Mouse (Mus musculus): ENCODE results near the gene Cox20.
"Not testable (repeated sequence)": the region's sequence is repeated elsewhere in the genome, so short reads cannot be mapped to it uniquely, and the experiment has no call there.

Cox20 gene

GRCm38 (mm10) chr1:178318389-178319184 lies at the start of gene Cox20:
Gene Cox20, plus strand, starts transcription at chr1:178319130.
- DNase-seq (ENCODE audit: low spot score): peak; percentile 97

GRCm38 (mm10) chr1:178270635-178271034 lies 48.3 kb upstream of the Cox20 start:
- DNase-seq (ENCODE audit: low spot score): peak; percentile 14

DNA sequence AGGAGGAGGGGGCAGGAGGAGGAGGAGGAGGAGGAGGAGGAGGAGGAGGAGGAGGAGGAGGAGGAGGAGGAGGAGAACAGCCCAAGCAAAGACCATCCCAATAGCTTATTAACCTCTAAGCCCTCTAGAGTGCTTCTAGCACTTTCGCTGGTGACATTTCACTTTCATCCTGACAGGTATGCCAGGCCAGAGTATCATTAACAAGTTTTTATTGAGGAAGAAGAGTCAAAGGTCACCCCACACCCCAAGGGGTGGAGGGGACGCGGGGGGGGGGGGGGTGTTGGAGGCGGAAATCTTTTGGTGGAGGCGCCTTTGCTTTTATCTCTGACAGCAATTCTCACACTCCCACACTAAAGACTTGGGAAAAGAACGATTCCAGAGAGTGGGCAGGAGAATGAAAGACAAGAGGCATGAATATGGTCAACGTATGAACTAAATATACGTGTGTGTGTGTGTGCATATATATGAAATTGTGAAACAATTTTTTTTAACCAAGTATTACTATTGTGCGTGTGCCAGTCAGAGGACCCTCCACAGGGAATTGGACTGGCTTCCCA lies 43.7 kb upstream of the Cox20 start:
- no peak for DNase-seq (ENCODE audit: low spot score)

- DNase-seq (ENCODE audit: low spot score): no peak
These were observed 43.2 kb upstream of the Cox20 start for GRCm38 (mm10) chr1:178275738-178276053.

GRCm38 (mm10) chr1:178276054-178276911 lies 42.6 kb upstream of the Cox20 start:
- DNase-seq (ENCODE audit: low spot score): no peak

DNA sequence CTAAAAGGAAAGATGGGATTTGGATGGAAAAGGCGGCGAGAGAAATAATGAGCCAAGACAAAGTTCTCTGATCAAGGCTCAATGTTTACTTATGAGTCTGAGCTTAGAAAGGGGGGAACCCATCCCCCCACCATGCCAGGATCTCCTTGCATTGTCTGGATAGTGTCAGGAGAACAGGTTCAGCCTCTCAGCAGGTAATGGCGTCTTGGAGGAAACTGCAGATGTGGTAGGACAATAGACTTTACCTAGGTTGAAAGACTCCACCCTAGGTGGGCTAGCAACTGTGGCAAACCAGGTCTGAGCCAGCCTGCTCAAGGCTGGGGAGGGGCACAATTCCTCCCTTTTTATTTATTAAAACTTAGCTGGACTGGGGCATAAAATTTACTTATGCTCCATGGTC lies 35.6 kb upstream of the Cox20 start:
- not testable (repeated sequence) for DNase-seq (ENCODE audit: low spot score)

DNA sequence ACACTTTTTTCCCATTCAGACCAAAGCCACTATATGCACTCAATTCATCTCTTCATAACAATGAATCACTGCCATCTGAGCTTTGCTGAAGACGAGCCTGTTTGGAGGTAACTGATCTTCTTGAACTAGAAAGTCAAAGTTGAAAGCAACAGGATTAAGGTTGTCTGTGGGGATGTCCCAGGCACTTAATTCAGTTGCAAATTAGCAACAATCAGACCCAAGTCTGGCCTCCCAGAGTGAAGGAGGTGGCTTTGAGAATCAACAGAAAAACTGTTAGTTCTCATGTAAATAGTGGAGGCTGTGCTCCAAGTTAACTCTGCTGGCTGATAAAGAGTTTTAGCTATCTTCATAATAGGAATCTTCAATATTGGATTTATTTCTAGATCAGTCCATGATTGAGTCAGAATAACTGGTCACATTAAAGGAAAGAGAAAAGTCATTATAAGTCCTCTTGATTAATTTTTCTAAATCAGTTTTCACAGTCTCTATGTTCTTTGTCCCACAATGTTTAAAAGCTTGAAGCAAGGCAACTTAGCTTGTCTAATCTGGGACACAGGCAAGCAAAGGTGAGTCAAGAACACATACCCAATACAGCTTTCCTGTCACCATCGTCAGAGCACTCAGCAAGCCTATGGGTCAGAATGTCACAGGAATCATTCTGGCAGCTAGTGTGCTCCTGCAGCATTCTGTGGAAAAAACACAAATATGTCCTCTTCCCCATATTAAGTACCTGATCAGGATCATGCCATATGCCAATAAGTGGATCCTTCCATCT lies 34.8 kb upstream of the Cox20 start:
- no peak for DNase-seq (ENCODE audit: low spot score)

GRCm38 (mm10) chr1:178287601-178288176 lies 31.2 kb upstream of the Cox20 start:
- DNase-seq (ENCODE audit: low spot score): no peak

GRCm38 (mm10) chr1:178291716-178292115 lies 27.2 kb upstream of the Cox20 start:
- no peak for DNase-seq (ENCODE audit: low spot score)

- no peak for DNase-seq (ENCODE audit: low spot score)
These were observed 24.9 kb upstream of the Cox20 start for GRCm38 (mm10) chr1:178294051-178294450.

DNA sequence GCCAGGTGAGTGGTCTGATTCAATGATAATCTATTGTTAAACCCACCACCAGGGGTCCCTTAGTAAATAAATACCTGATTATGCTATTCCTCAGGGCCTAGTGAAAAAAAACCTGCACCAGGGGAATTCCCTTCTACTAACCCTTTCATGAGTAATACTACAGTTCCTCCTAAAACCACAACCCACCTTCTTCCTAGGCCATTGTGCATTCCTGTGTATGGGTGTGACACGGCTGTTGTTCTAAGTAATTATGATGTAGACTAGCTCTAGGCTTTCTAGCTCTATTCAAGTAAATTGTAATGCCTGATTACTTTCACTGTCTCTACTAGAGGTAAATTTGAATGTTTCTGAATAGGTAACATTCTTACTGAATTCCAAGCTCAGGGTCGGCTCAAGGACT lies 17.7 kb upstream of the Cox20 start:
- not testable (repeated sequence) for DNase-seq (ENCODE audit: low spot score)

GRCm38 (mm10) chr1:178303425-178303824 lies 15.5 kb upstream of the Cox20 start:
- DNase-seq (ENCODE audit: low spot score): peak; percentile 61

DNA sequence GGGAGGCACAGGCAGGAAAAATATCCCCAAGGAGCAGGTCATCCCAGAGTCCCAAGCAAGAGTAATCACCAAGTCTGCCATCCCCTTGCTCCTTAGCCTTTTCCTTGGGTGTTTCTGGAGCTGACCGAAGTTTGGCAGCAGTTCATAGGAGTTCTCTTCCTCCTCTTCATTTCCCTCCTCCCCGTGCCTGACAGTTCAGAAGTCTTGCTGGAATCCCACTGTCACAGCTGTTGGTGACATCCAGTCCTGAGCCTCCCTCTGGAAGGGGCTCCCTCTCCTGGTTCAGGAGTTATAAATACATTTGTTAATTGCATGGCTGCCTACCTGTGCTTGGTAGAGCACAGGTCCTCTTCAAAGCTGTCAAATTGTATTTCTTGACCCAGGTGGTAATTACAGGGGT lies 9.4 kb upstream of the Cox20 start:
- no peak for DNase-seq (ENCODE audit: low spot score)

DNA sequence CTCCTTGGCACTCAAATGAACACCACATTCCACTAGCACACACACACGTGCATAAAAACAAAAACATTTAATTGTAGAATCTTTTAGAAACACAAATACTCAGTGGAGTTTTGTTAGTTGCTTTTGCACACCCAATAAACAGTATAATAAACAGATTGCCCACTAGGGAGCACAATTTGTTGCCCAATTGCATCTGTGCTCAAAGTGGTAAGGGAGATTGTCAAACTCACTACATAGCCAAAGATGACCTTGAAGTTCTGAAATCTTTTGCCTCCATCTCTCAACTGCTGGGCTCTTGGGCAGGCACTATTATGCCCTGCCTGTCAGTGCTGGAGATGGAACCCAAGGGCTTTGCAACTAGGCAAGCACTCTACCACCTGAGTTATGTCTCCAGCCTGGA lies 8.8 kb upstream of the Cox20 start:
- peak; percentile 66 for DNase-seq (ENCODE audit: low spot score)

GRCm38 (mm10) chr1:178313039-178313597 lies 5.8 kb upstream of the Cox20 start:
- no peak for DNase-seq (ENCODE audit: low spot score)

DNA sequence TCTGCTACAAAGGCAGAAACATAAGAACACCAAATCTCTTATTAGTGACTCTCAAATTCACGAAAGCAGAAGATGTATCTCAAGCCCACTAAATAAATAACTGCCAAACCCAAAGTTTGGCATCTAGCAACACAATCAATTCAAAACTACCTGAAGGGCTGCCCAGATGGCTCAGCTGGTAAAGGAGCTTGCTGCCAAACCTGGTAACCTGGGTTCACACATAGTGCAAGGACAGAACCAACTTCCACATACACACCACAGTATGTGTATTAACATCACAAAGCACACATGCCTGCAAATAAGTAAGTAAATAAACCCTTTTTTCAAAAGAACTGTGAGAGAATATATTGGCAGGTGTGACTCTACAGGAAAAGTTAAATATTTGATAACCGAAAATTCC lies 4.7 kb upstream of the Cox20 start:
- DNase-seq (ENCODE audit: low spot score): no peak

DNA sequence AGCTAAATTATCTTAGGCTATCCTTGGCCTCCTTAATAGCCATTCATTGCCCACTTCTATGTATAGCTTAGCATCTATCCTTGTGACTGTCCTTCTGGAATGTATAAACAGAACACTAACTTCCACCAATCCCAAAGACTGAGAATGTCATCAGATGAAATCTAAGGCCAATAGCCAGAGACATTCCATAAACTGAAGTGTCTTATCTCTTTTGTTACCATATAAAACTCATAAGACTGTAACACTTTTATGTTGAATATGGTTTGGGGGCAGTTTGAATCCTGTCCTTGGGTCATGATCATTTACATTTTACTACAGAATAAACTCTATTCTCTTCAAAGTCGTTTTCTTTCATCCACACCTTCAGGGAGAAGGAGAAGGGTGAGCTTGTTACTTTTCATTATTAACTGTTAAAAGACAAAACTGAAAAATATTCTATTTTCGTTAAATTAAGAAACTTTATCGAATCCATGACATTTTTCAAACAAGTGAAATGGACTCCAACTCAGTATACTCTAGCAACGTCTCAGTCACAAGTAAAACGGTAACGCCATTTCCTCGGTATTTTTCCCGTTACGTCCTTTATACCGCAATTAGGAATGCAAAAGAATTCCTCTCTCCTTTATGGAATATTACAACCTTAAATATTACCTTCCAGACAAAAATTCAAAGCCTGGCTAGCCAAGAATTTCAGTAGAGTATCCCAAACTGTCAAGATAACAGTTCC lies 1.5 kb upstream of the Cox20 start:
- DNase-seq (ENCODE audit: low spot score): peak; percentile 65

DNA sequence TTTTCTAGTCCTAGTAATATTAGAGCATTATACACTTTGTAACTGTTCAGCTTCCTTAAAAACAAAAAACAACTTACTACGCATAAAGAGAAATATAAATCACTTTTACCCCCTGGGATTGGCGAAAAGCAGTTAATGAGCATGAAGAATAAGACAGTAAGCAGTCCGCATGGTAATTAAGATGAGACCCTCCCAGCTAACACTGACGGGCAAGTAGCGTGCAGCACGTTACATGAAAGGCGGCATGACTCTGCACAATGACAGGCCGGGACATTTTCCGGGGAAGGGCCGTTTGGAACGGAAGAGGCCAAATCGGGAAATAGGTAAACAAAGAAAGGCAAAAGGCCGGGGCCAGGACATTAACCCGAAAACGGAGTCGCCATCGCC lies 935 bp upstream of the Cox20 start:
- peak; percentile 91 for DNase-seq (ENCODE audit: low spot score)

DNA sequence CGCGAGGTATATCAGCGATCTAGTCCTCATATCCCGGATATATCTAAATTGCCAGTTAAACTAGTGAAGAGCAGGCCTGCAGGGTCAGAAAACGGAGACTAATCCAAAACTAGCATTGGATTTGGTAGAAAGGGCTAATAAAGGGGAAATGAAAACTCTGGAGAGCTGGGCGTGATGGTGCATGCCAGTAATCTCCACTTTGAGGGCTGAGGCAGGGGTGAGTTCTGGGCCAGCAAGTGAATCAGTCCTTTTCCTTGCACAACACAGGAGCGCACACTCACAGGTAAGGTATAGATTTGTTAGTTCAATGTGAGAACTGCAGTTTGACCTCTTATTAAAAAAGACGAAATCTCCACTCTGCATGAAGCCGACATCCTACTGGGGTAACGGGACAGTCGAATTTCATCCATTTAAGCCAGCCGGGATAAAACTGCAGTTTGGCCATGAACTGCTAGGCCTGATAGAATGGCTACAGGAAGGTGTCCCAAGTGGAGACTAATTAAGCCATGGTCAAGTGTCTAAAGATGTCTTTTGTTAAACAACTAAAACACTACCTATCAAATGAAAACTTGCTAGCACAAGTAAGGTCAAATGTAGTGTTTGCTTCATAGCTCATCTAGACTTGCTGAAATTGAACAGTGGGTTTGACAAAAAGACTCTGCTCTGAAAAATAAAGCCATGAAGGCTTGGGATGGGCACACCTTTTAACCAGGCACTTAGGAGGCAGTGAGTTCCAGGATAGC lies 536 bp downstream of the Cox20 start:
- peak; percentile 60 for DNase-seq (ENCODE audit: low spot score)

GRCm38 (mm10) chr1:178320038-178320722 lies 1.2 kb downstream of the Cox20 start:
- no peak for DNase-seq (ENCODE audit: low spot score)

Measured in MN1 (cell line).